Mouse (Mus musculus) granulocyte monocyte progenitor cell, adult 5-6 weeks (primary cell): ENCODE data around the gene Pcdh19. TPM values are rescaled to one million over a fixed set of nuclear protein-coding genes. Genes with fewer than 3 reads are reported as not detected.
"Not testable (repeated sequence)": the region's sequence is repeated elsewhere in the genome, so short reads cannot be mapped to it uniquely, and the experiment has no call there.

Experiments used
- ATAC-seq: replicated peaks from 2 replicates; pipeline ENCODE4 v1.8.0; 2016; ENCODE audit warnings: mild to moderate bottlenecking, moderate TSS enrichment, inconsistent platforms; ENCODE audit not compliant: poor library complexity, severe bottlenecking
- total RNA-seq, 2 experiments: library from RNA; stranded (forward) in 1 of 2; stranded (reverse) in 1 of 2; fragments of 200-712, 200-1000 nt in 1 of 2; fragments of >200 nt in 1 of 2; fragmentation: Nextera tagmentation in 1 of 2; gene quantifications; 2 replicates each; pipeline ENCODE4 v1.2.3; 2014 to 2017

Gene Pcdh19
- total RNA-seq (2014; fragmentation: Nextera tagmentation), result 0.32 TPM in 1 of 2 replicates, not detected in the other
- total RNA-seq (2017), result not detected in 2 replicates

DNA sequence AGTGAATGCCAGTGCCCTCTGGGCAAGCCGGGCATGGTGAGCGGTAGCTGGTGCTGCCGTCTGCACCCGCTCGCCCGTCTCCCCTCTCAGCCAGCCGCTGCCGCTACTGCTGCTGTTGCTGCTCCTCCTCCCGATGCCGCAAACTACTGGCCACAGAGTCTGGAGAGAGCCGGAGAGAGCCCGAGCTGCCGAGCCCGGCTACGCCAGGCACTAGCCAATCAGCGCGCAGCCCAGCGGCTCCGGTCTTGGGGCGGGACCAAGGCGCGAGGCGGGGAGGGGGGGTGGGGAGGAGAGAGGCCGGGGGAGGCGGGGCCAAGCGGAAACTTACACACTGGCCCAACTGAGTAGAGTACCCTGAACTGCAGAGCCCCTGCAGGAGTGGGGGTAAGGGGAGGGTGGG is at the start of gene Pcdh19:
Gene Pcdh19, minus strand, starts transcription at position 148 of the 400 bp plus-strand sequence.
- peak; percentile 80 for ATAC-seq

DNA sequence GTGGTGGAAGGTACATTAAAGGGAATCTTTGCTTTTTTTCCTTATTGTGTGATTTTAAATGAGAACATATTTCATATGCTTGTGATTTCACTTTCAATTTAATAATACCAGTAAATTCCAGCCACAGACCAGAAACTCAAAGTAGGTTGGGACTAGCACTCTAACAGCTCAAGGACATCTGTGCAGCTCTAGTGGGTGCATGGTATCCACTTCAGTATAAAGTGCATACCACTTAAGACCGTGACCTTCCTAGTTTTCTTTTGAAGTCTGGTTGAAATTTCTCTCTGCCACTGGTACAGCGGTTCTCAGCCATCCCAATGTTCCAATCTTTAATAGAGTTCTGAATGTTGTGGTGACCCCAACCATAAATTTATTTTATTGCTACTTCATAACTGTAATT is 47.1 kb upstream of the Pcdh19 start:
- ATAC-seq, result no peak

DNA sequence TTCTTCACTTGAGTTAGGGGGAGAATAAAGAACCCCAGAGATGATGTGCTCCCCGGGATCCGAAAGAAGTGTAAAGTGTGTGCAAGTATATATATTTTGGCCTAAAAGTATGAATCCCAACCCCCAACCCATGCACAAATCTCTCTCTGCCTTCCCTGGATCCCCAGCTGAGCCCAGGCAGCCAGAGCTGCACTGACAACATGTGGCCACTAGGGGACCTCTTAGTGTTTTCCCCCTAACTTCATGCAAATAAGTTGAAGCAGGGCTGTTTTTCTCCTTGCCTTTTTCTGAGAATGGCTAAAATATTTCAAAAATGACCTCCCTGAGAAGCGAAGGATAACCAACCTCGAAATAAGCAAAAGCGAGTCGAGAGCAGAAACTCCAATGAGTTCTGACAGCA is 46.2 kb upstream of the Pcdh19 start:
- peak; percentile 30; the same call in 1 of the 2 replicates for ATAC-seq

DNA sequence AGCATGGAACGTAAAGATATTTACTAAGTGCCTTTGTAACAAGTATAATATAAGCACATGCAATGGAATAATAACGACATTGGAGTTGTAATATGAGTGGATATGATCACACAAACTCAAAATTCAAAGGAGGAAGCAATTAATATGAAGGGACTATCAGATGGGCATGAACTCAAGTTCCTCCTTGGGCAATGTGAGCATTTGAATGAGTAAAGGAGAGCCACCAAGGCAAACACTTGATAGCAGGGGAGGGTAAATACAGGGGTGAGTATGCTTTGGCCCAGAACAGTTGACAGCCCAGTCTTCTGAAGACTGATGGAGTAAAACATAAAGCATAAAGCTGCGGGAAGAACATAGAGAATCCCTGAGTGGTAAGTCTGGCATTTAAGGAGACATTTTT is 32.7 kb upstream of the Pcdh19 start:
- no peak for ATAC-seq

DNA sequence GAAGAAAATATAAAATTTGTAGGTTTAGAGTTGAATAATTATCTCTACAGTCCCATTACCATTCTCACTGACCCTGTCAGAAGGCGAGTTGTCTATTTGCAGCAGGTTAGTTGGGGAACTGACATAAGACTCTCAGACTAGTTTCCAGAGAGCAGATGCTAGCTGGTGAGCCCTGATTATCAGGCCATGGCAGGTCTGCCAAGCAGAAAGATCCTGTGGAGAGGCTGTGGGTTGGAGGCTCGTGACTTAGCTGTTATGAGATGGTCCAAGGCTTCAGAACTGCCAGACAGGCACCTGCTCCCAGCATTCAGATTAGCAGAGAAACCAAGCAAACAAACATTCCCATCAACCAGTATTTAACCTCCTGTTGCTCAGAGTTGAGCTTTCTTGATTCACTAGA is 21.8 kb upstream of the Pcdh19 start:
- no peak for ATAC-seq

DNA sequence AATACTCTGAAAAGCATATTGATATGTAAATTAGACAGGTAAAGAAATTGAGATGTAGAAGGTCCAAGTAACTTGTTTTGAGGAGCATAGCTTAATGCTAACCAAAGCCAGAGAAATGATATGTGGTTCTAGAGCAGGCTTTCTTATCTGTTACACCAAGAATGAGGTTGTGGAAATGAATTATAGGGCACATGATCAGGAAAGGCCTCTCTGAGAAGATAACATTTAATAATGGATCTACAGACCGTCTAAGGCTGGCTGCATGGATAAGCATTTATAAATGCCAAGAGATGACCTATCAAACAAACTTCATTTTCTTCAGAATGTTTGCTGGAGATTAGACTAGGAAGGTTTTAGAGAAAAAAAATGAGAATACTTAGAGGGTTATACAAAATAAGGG is 14.1 kb upstream of the Pcdh19 start:
- ATAC-seq, result no peak

DNA sequence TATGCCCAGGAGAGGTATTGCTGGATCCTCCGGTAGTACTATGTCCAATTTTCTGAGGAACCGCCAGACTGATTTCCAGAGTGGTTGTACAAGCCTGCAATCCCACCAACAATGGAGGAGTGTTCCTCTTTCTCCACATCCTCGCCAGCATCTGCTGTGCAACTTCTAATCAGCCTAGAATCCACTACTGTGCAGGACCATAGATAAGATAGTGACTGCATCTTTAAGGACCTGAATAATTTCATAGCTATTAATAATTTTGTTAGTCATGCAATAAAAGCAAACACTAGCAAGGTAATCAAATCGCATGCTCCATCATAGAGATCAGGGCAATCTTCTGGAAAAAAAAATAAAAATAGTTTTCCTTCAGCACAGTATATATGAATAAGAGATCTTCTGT is 9.1 kb upstream of the Pcdh19 start:
- ATAC-seq, result not testable (repeated sequence)

DNA sequence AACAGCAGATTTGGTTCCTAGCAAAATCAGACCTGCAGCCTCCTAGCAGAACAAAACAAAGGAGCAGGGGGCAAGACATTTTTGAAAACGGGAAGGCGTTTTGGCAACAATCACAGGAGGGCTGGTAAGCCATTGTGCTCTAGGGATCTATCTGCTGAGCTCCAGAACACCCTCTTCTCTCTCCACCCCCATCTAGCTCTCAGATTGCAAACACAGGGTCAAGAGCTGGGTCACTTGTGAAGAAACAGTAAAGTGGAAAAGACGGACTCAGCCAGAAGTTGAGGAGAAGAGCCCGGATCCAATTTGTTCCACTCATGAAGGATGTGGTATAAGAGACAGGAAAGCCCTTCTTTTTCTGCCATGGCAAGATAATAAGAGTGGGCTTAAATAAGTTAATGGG is 7.7 kb upstream of the Pcdh19 start:
- no peak for ATAC-seq

DNA sequence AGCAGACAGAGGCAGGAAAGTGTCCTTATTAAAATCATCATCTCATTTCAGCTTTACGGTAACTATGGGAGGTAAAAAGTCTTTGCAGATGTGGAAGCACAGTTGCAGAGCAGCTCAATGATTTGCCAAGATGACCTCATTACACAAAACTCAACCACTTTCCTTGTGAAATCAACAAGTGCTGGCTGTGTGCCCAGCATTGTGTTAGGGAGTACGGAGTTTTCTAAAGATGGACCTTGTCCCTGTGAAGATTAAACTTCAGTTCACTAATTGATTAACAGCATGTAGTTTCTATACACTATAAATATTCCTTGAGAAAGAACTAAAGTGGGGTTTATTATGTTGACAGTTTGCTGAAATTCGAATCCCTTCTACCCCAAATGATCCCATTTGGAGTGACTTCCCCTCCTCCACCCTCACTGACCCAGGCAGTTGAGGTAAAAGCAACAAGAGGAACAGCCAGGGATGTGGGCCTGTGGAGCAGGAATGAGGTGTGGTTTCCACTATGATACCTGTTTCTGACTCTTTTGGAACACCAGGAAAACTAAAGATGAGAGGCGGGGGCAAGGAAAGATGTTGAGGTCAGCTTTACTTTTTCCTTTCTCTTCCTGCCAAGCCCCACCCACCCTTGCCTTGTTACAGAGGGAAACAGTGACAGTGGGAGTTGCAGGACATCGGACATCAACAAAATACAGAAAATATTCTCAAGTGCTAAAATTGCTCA is 4.4 kb upstream of the Pcdh19 start:
- no peak for ATAC-seq

DNA sequence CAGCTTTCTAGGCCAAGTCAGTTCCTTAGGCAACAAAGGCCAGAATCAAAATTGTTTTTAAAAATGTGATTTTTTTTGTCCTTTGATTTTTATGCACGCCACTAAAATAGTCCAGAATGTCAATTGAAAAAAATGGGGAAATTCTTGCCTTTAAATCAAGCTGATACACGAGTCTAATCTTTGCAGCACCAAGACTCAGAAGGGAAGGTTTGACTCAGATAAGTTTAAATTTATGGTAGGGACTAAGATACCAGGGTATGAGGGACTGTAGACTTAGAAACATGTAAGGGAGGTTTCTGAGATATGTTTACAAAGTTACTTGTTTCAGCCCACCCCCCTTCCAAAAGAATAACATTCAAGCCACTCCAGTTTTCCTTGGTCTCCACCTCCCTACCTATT is 3.6 kb upstream of the Pcdh19 start:
- ATAC-seq, result no peak

DNA sequence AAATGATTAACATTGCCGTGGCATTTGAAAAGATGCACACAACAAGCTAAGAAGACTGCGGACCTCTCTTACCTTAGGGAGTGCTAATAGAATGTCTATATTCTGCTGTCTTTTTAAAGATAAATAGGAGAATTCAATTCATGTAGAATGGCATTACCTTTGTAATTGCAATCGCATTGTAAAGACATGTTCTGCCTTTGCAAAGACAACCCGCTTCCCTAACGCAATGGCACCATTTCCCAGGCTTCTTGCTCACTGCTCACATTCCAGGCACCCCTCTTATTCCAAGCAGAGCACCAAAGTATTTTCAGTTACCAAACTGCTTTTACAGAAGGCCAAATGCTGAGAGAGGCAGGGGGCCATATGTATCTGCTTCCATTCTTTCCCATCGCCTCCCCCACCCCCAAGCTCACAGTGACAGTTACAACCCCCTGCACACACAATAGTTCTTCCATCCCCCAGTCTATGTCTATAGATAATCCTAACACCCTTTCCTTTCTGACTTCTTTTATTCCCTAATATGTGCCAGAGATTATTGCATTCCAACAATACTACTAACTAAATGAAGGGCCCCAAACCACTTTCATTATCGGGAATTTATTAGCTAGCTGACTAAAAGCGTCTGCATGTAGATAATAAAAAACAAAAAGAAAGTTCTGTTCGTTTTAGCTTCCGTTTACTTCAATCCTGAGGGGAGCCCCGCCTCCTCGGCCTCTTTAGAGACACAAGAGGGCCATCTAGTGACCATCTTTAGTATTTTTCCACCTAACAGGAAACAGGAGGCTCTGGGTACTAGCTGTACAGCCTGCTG is 3.0 kb upstream of the Pcdh19 start:
- peak; percentile 82 for ATAC-seq

DNA sequence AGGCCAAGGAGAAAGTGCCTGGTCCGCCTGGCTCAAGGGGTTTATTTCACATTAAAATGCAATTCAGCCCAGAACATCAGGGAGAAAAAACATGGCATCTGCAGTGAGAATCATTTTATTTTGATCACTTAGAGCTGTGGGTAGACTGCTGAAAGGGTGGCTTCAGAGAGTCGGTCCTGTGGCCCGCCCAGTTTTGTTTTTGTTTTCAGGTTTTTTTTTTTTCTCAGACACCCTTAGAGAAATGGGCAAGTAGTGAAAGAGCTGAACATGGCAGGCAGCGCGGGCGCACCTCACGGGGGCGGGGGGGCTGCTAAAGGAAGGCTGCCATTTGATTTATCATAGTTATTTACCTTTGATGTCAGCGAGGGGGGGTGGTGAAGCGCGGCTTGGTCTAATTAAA is 2.0 kb upstream of the Pcdh19 start:
- no peak for ATAC-seq

DNA sequence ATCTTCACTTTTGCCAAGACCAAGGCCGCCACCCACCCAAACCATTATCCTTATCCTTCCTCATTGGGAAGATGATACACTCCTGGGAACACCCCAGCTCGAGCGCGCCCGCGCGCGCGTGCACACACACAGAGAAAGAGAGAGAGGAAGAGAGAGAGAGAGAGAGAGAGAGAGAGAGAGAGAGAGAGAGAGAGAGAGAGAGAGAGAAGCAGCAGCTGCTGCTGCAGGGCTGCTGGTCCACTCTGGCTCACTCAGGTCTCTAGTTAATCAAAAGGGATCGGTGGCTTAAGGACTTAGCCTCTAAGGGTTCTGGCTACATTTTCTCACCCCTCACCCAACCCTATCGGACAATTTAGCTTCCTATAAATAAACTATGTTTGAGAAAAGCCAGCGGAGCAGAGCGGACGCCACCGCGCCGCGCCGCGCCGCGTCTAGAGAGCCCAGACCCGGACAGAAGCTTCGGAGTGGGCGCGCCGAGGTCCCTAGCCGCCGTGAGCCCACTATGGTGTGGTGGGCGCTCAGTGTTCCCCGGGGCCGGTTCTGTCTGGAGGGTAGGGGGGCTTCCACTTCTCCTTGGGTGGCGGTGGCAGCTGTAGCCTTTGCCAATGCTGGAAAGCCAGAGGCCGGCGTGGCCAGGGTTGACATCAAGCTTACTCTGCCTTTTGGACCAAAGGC is 926 bp upstream of the Pcdh19 start:
- ATAC-seq, result no peak

DNA sequence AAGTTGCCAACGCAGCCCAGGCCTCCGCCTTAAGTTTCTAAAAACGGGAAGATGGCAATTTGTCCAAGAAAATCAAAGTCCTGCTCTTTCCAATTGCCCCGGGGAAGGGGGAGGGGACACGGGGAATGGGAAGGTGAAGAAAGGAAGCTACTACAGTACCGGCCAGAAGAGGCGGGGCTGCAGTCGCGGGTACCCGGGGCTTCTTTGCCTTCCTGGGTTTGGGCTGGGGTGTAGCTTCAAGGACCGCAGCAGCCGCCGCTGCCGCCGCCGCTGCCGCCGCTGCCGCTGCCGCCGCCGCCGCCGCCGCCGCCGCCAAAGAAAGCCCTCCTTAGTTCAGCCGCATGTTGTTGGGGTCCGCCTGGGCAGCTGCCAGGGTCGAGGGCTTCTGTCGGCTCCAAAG is 631 bp downstream of the Pcdh19 start:
- ATAC-seq, result no peak

DNA sequence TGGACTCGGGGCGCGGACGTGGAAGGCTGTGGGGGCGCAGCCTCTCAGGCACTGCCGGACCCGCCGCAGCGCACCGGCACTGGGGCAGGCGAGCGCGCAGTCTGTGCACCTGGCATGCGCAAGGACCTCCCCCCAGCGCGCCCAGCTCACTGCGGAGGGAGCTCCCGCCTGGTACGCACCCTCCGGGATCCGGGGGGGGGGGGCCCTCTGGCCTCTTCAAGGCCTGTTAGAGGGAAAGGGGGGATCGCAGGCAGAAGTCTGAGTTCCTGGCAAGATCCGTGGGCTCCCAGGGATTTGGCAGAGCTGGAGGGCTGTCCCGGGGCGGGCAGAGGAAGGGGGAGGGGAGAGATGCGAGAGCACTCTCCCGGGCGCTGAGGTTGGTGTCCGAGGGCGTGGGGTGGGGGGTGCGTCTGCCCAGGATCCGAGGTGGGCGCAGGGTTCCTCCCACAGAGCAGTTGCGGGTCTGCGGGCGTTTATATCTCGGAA is 1.1 kb downstream of the Pcdh19 start:
- no peak for ATAC-seq

DNA sequence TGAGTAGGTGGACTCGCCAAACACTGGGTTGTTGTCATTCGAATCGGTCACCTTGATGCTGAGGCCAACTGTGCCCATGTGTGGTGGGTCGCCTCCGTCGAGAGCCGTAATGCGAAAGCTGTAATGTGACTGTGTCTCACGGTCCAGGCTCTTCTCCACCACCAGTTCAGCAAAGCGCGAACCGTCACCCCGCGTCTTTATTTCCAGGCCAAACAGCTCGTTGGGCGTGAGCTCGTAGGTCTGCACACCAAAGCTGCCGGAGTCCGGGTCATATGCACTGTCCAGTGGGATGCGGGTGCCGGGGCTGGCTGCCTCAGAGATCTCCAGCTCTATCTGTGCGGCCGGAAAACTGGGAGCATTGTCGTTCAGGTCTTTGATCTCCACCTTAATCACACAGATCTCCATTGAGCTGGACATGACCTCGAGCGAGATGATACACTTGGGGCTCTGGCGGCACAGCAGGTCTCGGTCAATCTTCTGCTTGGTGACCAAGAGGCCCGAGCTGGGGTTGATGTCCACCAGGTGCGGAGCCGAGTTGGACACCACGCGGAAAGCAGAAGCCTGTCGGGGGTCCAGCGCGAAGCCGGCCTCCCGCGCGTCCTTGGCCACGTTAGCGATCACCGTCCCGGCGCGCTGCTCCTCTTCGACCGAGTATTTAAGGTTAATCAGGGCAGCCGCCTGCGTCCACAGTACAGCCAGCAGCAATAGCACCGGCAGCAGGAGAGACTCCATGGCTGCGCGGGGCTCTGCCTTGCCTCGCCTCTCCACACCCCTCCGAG is 2.1 kb downstream of the Pcdh19 start:
- ATAC-seq, result no peak

DNA sequence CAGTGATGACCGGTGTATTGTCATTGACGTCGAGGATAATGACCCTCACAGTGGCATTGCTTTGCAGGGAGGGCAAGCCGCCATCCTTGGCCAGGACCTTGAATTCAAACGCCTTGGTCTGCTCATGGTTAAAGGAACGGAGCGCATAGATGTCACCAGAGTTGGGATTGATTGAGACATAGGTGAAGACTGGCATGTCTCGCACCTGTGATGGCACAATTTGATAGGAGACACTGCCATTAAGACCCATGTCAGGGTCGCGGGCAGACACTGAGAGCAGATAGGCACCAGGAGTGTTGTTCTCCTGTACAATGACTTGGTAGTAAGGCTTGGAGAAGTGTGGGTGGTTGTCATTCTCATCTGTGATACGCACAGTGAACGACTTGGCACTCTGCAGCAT is 3.2 kb downstream of the Pcdh19 start:
- no peak for ATAC-seq

DNA sequence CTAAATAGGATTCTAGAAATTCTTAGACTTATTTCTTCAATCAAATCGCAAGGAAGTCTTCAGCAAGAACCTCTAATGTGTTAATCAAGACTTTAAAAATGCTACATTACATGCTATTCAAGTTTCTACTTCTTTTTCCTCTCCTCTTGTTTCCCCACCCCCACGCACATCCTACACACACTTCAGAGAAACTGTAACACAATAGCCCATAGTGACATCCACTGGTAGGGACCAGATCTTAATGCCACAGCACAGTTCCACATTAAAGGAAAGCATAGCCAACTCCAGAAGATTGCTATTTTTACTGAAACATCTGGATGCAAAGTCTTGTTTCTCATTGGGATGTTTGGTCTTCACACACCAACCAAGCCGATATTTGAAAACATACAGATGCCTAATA is 4.8 kb downstream of the Pcdh19 start:
- no peak for ATAC-seq

DNA sequence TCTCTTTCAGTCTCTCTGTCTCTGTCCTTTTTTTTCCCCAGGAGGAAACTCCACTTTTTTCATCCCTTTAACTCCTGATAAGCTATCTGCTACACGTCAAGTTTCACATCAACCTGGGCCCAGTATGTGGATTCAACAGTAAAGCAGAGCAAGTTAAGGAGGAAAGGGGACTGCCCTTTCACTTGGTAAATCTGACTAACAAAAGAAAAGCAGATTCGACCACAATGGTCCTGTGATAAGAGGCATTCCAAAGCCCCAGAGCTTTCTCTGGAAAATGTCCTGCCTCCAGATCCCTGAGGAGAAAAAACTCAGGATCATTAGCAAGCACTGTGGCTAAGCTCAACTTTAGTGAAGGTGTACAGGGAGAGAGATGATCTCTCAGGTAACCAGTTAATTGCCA is 13.7 kb downstream of the Pcdh19 start:
- ATAC-seq, result no peak

DNA sequence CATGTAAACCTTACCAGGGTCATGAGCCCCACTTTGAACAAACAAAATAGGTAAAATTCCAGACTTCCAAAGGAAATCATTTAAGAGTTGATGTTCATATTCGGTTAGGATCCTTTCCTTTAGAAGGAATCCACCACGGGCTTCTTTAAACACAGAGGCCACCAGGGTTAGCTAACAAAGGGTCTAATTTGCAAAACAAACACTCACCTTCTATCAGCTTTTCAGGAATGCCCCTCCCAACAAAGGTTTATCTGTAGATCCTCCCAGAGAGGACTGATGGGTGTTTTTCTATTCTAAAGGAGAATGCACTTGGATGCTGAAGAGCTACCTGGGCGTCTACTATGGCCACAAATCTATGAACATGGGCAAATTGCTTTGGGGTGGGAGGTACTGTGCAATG is 15.0 kb downstream of the Pcdh19 start:
- no peak for ATAC-seq
